Mouse (Mus musculus) activated CD4-positive, CD25-positive, alpha-beta regulatory T cell, adult 4 months (primary cell): ENCODE results near the gene Prr15l. TPM values are rescaled to one million over a fixed set of nuclear protein-coding genes. Genes with fewer than 3 reads are reported as not detected.

Experiments used
- ATAC-seq: one replicate; pipeline ENCODE4 v1.8.0; 2017
- polyA plus RNA-seq, 2 experiments: library from polyadenylated mRNA; unstranded; fragments of 100-300 nt; shearing (Covaris generic); gene quantifications; one replicate each; pipeline ENCODE4 v1.2.1; 2017

Prr15l gene
- polyA plus RNA-seq, 2 experiments from 2014 or later = 0.15 TPM; not detected in 1

DNA sequence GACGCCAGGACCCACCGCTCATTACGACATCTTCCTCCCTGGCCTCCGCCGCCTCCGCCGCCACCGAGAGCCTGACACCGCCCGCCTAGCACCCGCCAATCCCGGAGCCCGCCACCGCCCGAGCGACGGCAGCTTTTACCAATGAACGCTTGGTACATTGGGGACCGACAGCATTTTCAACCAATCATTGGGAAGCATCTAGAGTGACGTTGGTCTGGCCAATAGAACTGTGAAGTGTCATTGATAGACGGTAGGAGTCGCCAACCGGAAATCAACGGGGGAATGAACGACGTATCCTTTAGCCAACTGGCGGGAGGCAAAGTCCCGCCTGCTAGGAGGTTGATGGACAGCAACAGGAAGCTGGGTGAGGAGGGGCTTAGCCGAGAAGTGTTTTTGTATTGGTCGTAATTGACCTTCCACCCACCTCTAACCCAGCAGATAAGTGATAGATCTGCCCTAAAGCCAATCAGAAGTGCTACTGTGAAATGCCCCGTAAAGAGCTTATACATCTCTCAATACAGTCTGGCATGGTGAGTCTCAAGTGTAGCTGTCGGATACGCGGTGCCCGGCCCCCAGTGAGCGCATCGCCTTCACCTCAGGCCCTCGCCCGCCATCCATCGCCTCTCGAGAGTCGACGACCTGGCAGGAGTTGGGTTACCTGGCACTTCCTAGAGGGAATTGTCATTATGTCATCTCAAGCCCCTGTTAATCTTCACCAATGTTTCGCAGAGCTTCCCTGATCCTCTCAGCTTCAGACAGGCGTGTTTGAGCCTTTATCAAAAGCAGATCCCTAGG is 49.9 kb downstream of the Prr15l start:
- ATAC-seq = peak; percentile 90

DNA sequence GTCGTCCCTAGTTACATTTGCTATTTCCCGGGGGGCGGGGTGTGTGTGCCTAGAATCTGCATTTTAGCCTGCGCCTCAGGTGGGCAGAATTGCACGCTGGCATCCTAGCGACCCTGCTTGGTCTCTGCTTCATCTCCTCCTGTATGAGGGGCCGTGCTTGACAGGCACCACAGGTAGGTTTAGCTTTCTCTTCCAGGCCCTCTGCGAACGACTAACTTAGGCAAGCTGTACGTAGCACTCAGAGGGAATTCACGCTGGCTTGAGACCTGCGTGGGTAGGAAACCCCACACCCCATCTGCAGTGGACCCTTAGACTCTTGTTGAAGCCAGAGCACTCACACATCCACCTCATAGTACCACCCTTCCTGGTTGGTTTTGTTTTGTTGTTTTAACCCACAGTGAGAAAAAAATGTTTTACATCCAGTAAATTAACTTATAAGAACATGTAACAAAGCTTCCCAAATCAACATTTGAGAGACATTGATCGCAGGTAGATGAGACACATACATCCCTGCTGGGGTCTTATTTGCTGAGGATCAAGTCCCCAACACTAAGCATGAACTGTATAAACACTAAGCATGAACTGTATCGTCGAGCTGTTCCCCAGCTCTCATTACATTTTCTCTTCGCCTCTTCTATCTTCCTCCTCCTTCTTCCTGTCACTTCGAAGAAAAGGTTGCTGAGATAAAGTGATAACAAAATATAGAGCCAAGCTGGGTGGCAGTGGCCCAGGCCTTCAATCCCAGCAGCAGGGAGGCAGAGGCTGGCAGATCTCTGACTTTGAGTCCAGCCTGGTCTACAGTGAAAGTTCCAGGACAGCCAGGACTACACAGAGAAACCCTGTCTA is 50.7 kb downstream of the Prr15l start:
- no peak for ATAC-seq

DNA sequence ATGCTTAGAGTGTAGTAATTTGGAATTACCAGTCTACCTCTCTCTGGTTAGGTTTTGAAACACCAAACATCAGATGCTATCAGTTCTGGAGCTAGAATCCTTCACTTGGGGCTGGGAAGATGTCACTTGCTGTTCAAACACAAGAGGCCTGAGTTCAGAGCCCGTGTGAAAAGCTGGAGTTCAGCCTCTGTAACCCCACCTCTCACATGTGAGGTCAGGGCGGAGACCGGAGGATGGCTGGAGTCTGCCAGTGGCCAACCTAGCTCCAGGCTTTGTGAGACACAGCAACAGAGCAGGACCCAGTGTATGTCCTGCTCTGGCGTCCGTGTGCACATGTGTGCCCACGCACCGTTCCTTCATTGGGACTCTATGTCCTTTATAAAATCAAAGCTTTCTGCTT is 51.4 kb downstream of the Prr15l start:
- ATAC-seq = no peak

DNA sequence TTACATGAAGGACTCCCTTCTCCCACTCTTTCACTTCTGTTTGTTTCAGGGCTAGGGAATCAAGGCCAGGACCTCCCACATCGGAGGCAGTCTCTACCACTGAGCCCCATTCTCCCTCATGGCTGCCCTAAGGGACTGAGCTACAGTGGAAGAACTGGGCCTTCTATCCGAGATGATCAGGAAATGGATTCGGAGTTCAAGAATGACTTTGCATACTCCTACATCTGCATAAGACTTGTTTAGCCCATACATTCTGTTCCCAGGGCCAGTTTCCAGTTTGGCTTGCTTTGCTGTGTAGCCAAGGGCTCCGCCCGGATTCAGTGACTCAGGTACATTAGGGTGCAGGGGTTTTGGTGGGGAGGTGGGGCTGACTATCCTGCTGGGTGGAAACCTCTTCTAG is 52.1 kb downstream of the Prr15l start:
- ATAC-seq = no peak

DNA sequence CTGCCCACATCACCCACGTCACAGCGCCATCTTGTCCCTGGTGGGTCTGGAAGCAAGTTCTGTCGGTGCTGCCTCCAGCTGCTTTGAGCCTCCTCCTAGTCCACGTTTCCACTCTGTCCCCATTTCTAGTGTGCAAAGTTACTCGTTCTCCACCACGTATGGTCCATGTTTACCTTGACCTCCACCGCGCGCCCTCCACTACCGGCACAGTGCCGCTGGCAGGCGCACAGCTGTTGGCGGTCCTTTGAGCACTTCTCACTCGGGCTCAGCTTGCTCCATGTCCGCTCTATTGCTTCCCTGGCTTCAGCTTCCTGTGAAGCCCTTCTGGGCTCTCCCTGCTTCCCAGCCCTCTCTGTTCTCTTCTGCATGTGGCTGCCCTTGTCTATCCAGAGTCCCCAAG is 53.6 kb downstream of the Prr15l start:
- no peak for ATAC-seq

DNA sequence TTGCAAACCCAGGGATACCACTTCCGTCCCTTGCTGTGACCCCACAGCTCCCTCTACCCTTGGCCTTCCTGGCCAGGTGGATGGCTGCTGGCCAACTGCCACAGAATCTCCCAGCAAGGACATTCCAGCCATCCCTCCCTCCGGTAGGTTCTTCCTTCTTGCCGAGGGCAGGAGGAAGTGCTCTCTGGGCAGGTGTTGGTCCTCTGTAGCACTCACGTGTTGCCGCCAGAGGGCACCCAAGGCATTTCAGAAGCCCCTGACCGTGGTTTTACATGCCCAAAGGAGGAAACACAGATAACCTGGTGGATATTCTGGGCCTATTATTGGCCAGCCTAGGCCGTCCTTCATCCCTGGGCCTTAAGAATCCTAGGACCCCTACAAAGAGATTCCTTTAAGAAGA is 54.5 kb downstream of the Prr15l start:
- ATAC-seq = no peak

DNA sequence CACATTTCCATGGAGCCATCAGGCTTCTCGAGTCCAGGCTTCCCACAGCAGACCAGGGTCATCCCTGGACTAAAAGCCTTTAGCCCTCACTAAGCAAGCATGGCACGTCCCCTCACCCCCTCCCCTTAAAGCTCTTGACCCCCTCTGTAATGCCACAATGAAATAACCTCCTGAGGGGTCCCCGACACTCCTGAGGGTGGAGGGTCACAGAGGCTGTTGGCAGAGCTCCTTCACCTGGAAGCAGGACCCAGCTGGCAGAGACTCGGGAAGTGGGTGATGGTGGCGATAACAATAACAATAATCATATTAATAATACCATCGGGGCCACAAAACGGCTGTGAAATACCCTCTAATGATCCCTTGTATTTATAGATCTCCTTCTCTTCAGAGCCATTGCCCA is 55.0 kb downstream of the Prr15l start, which contains the start of gene Sp2:
Gene Sp2 (minus strand): TSS at position 101 of the 400 bp plus-strand sequence.
- ATAC-seq = no peak

DNA sequence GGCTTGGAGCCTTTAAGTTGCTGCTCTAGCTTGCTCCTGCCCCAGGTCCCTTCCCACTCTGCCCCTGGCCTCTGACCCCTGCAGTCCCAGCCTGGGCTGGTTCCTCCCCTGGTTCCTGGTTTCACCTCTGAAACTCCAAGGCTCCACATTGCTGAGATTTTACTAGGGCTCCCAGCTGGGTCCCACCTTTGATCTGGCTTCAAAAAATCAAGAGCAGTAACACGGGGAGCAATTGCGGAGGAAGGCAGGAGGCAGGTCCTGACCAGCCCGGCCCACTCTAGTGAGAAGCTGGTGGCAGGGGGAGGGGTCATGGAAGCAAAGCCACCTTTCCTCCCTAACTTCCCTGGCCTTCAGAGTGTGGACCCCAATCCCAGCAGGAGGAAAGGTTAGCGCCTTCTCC is 57.0 kb downstream of the Prr15l start:
- ATAC-seq = no peak

DNA sequence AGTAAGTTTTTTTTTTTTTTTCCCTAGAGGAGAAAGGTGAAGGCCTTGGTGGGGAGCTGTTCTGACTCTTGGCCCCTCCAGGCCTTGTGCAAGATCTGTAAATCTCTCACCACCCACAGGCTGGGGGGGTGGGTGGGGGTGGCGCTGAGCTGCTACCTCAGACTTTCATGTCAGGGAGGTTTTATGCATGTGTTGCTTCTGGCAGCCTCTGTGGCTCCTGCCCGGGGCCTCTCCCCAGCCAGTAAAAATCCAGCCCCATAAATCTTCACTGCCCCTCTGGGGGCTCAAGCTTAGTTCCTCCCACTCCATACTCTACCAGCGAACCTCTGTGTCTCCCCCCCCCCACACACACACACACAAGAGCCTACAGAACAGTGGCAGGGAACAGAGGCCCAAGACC is 58.6 kb downstream of the Prr15l start:
- ATAC-seq = no peak

Other genes with a start within 250 kb of the Prr15l start
- 10 to 100 TPM; 15.4 to 21.8 TPM for gene Snx11, start 150.5 kb upstream of the Prr15l start, polyA plus RNA-seq
- gene Cbx1, start 139.0 kb upstream of the Prr15l start, polyA plus RNA-seq = 10 to 100 TPM; 56.8 to 60.2 TPM
- 10 to 100 TPM; 19.7 to 22.1 TPM for gene Nfe2l1, start 98.1 kb upstream of the Prr15l start, polyA plus RNA-seq
- not detected for gene Copz2, start 78.2 kb upstream of the Prr15l start, polyA plus RNA-seq
- gene Cdk5rap3, start 11.6 kb upstream of the Prr15l start, polyA plus RNA-seq = 10 to 100 TPM; 86.7 to 92.1 TPM
- gene Pnpo, start 15.9 kb downstream of the Prr15l start, polyA plus RNA-seq = 10 to 100 TPM; 25.6 to 33.4 TPM
- gene Sp2, start 54.9 kb downstream of the Prr15l start, polyA plus RNA-seq = 10 to 100 TPM; 22.5 to 26.6 TPM
- not detected for gene Sp6, start 85.3 kb downstream of the Prr15l start, polyA plus RNA-seq
- gene Scrn2, start 101.8 kb downstream of the Prr15l start, polyA plus RNA-seq = 10 to 100 TPM in 1 of 2 experiments, 1 to 10 TPM in 1; 5.4 to 10.6 TPM
- gene Lrrc46, start 113.3 kb downstream of the Prr15l start, polyA plus RNA-seq = not detected
- gene Mrpl10, start 113.5 kb downstream of the Prr15l start, polyA plus RNA-seq = 10 to 100 TPM; 56.6 to 58.0 TPM
- gene Osbpl7, start 122.5 kb downstream of the Prr15l start, polyA plus RNA-seq = 10 to 100 TPM; 21.3 to 25.8 TPM
- 1 to 10 TPM; 4.5 to 5.6 TPM for gene Tbx21, start 187.2 kb downstream of the Prr15l start, polyA plus RNA-seq
- gene Tbkbp1, start 223.4 kb downstream of the Prr15l start, polyA plus RNA-seq = under 1 TPM in 1 of 2 experiments, not detected in 1; 0.37 TPM